Mouse (Mus musculus) Muller cell, postnatal 12 days (primary cell): ENCODE measurements around the gene Gpr176.
A peak's percentile ranks its signal among the peaks of the same experiment; 100 is the strongest.

ENCODE experiments used
- DNase-seq: peaks from one replicate; pipeline ENCODE4 v3.0.0-alpha.2; 2015; ENCODE audit errors: inconsistent ontology term

Gpr176 gene

GRCm38 (mm10) chr2:118245914-118246313 is 127.3 kb downstream of the Gpr176 start:
- DNase-seq: peak; percentile 40

GRCm38 (mm10) chr2:118236196-118236595 is 137.0 kb downstream of the Gpr176 start:
- no peak for DNase-seq

- peak; percentile 50 for DNase-seq
Observed at GRCm38 (mm10) chr2:118235614-118236013, 137.6 kb downstream of the Gpr176 start.

GRCm38 (mm10) chr2:118230544-118230943 is 142.7 kb downstream of the Gpr176 start:
- no peak for DNase-seq

GRCm38 (mm10) chr2:118228486-118229079 is 144.6 kb downstream of the Gpr176 start:
- no peak for DNase-seq
